Mouse (Mus musculus): ENCODE measurements around the gene Pde3b. TPM values are rescaled to one million over a fixed set of nuclear protein-coding genes. Genes with fewer than 3 reads are reported as not detected.
"Not testable (repeated sequence)": the region's sequence is repeated elsewhere in the genome, so short reads cannot be mapped to it uniquely, and the experiment has no call there.

Gene Pde3b
- total and polyA plus RNA-seq, 3 experiments, result 17.9 to 40.0 (median 26.0) TPM

- no peaks in the 10 kb centered on the region for H3K4me1 ChIP-seq (ENCODE audit: control insufficient read depth in 1 of 2, insufficient read depth in 2 of 2)
- no peak overlapping the region for H3K4me3 ChIP-seq (replicated peaks in 1 of 3; ENCODE audit: low read depth in 2 of 3, low read length in 2 of 3, poor library complexity in 1 of 3)
- H3K79me2 ChIP-seq (replicated peaks; ENCODE audit: control insufficient read depth, extremely low read depth, insufficient read depth, poor library complexity, severe bottlenecking), result no peaks in the 10 kb centered on the region
- peaks cover 0 to 2% of the 10 kb centered on the region in 2 experiments for H3K36me3 ChIP-seq (replicated peaks in 1 of 2; ENCODE audit: control insufficient read depth in 1 of 2, insufficient read depth in 1 of 2, low read length in 1 of 2)
- no peaks in the 10 kb centered on the region for H3K9me3 ChIP-seq (replicated peaks; ENCODE audit: low read length)
- H3K27me3 ChIP-seq (replicated peaks), result no peaks in the 10 kb centered on the region
- no peak overlapping the region for H3K4me2 ChIP-seq (ENCODE audit: insufficient read depth, low read depth, poor library complexity, severe bottlenecking)
- no peak for DNase-seq (ENCODE audit: extremely low read depth)
- H3K27ac ChIP-seq (ENCODE audit: insufficient read depth, low read depth), result no peak overlapping the region
- dilution Hi-C loops (cut with MboI; ENCODE audit: extremely low pct_ligation_motif_present, extremely low pct_unique_long_range_greater_than_20kb, low sequenced_read_pairs), result no loop called here
- TF ChIP-seq JUND (conservative IDR thresholded peaks at IDR 0.05; ENCODE audit: low read depth, low read length), result no peak
- in situ Hi-C loops (cut with MboI; ENCODE audit: low pct_ligation_motif_present, low pct_unique_long_range_greater_than_20kb, low sequenced_read_pairs), result no loop called here
- H3K9ac ChIP-seq (ENCODE audit: insufficient read depth, low read depth), result no peak overlapping the region
Measured at GRCm38 (mm10) chr7:114402130-114402529, 13.0 kb upstream of the Pde3b start.

GRCm38 (mm10) chr7:114415336-114416020 is 397 bp downstream of the Pde3b start:
- DNase-seq (ENCODE audit: extremely low read depth), result peak; percentile 33
- TF ChIP-seq UBTF (IDR thresholded peaks at IDR 0.05; ENCODE audit: low read depth, low read length) (peak; percentile 85; the same call in 1 of the 2 replicates), NRF1 (IDR thresholded peaks at IDR 0.05; ENCODE audit: low read depth, low read length) (peak; percentile 67), MYC (IDR thresholded peaks at IDR 0.05; ENCODE audit: low read depth, low read length) (no peak)
- Histone ChIP-seq H3K4me2 (ENCODE audit: insufficient read depth, low read depth, poor library complexity, severe bottlenecking) (no peak overlapping the region), H3K36me3 (replicated peaks in 1 of 2; ENCODE audit: control insufficient read depth in 1 of 2, insufficient read depth in 1 of 2, low read length in 1 of 2) (peaks cover 0 to 3% of the 10 kb centered on the region in 2 experiments), H3K79me2 (replicated peaks; ENCODE audit: control insufficient read depth, extremely low read depth, insufficient read depth, poor library complexity, severe bottlenecking) (peaks cover 30% of the 10 kb centered on the region), H3K4me1 (ENCODE audit: control insufficient read depth in 1 of 2, insufficient read depth in 2 of 2) (peaks cover 0 to 14% of the 10 kb centered on the region in 2 experiments; a peak in 2 of 4 replicates), H3K4me3 (replicated peaks in 1 of 3; ENCODE audit: low read depth in 2 of 3, low read length in 2 of 3, poor library complexity in 1 of 3) (peak overlapping the region; percentile 92 to 100 (median 93)), H3K9ac (ENCODE audit: insufficient read depth, low read depth) (peak overlapping the region; percentile 84), H3K27ac (ENCODE audit: insufficient read depth, low read depth) (peak overlapping the region; percentile 81), H3K27me3 (replicated peaks) (peaks cover 3% of the 10 kb centered on the region), H3K9me3 (replicated peaks; ENCODE audit: low read length) (peaks cover 2% of the 10 kb centered on the region)
- in situ Hi-C loops (cut with MboI; ENCODE audit: low pct_ligation_motif_present, low pct_unique_long_range_greater_than_20kb, low sequenced_read_pairs), result loop anchor here (10.0 kb wide), 1 partner anchor 101 kb away; no protein-coding TSS in a partner anchor
- dilution Hi-C loops (cut with MboI; ENCODE audit: extremely low pct_ligation_motif_present, extremely low pct_unique_long_range_greater_than_20kb, low sequenced_read_pairs), result no loop called here

- in situ Hi-C loops (cut with MboI; ENCODE audit: low pct_ligation_motif_present, low pct_unique_long_range_greater_than_20kb, low sequenced_read_pairs) (loop anchor here (10.0 kb wide), 1 partner anchor 101 kb away; no protein-coding TSS in a partner anchor), dilution Hi-C loops (cut with MboI; ENCODE audit: extremely low pct_ligation_motif_present, extremely low pct_unique_long_range_greater_than_20kb, low sequenced_read_pairs) (no loop called here)
- peak overlapping the region; percentile 84 for H3K9ac ChIP-seq (ENCODE audit: insufficient read depth, low read depth)
- H3K4me2 ChIP-seq (ENCODE audit: insufficient read depth, low read depth, poor library complexity, severe bottlenecking), result peak overlapping the region; percentile 73
- peaks cover 0 to 5% of the 10 kb centered on the region in 2 experiments for H3K36me3 ChIP-seq (replicated peaks in 1 of 2; ENCODE audit: control insufficient read depth in 1 of 2, insufficient read depth in 1 of 2, low read length in 1 of 2)
- peak; percentile 27 for DNase-seq (ENCODE audit: extremely low read depth)
- H3K4me1 ChIP-seq (ENCODE audit: control insufficient read depth in 1 of 2, insufficient read depth in 2 of 2), result peaks cover 0 to 21% of the 10 kb centered on the region in 2 experiments; a peak in 2 of 4 replicates
- peaks cover 3% of the 10 kb centered on the region for H3K27me3 ChIP-seq (replicated peaks)
- H3K9me3 ChIP-seq (replicated peaks; ENCODE audit: low read length), result peaks cover 2% of the 10 kb centered on the region
- peaks cover 36% of the 10 kb centered on the region for H3K79me2 ChIP-seq (replicated peaks; ENCODE audit: control insufficient read depth, extremely low read depth, insufficient read depth, poor library complexity, severe bottlenecking)
- H3K27ac ChIP-seq (ENCODE audit: insufficient read depth, low read depth), result peak overlapping the region; percentile 81
- H3K4me3 ChIP-seq (replicated peaks in 1 of 3; ENCODE audit: low read depth in 2 of 3, low read length in 2 of 3, poor library complexity in 1 of 3), result peak overlapping the region; percentile 92 to 100 (median 93)
- no peak for TF ChIP-seq ETS1 (conservative IDR thresholded peaks at IDR 0.05; ENCODE audit: low read depth, low read length)
- TF ChIP-seq MAZ (IDR thresholded peaks at IDR 0.05; ENCODE audit: low read depth, low read length), result no peak
- TF ChIP-seq KAT2A (IDR thresholded peaks at IDR 0.05; ENCODE audit: insufficient replicate concordance, low read length), result no peak
- 0 out of 2 replicates have a peak, but pooled peaks have one; percentile 34 for TF ChIP-seq MXI1 (IDR thresholded peaks at IDR 0.05; ENCODE audit: low read depth, low read length)
- 0 out of 2 replicates have a peak, but pooled peaks have one; percentile 8 for TF ChIP-seq TBP (conservative IDR thresholded peaks at IDR 0.05; ENCODE audit: low read depth, low read length)
- no peak for TF ChIP-seq ZMIZ1 (IDR thresholded peaks at IDR 0.05; ENCODE audit: low read depth, low read length)
- no peak for TF ChIP-seq MEF2A (IDR thresholded peaks at IDR 0.05; ENCODE audit: borderline replicate concordance, low read depth, low read length)
Measured at GRCm38 (mm10) chr7:114416021-114416845, 1.2 kb downstream of the Pde3b start.

DNA sequence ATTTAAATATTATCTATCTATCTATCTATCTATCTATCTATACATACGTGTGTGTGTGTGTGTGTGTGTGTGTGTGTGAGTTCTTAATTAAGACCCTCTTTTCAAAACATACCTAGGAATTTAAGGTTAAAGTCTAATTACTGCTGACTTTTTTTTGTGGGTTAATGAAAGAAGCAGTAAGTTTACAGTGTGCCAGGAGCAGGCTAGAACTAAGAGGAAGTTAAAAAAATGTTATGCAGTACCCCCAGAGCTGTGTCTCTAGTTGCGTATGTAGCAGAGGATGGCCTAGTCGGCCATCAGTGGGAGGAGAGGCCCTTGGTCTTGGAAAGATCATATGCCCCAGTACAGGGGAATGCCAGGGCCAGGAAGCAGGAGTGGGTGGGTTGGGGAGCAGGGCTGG is 4.2 kb downstream of the Pde3b start:
- H3K9ac ChIP-seq (ENCODE audit: insufficient read depth, low read depth), result peak overlapping the region; percentile 18; the same call in 1 of the 2 replicates
- dilution Hi-C loops (cut with MboI; ENCODE audit: extremely low pct_ligation_motif_present, extremely low pct_unique_long_range_greater_than_20kb, low sequenced_read_pairs); H3K9me3 ChIP-seq (replicated peaks; ENCODE audit: low read length); H3K27me3 ChIP-seq (replicated peaks); H3K27ac ChIP-seq (ENCODE audit: insufficient read depth, low read depth); H3K36me3 ChIP-seq (replicated peaks in 1 of 2; ENCODE audit: control insufficient read depth in 1 of 2, insufficient read depth in 1 of 2, low read length in 1 of 2): not testable (repeated sequence)
- peak overlapping the region in 1 of 3 experiments; percentile 44 for H3K4me3 ChIP-seq (replicated peaks in 1 of 3; ENCODE audit: low read depth in 2 of 3, low read length in 2 of 3, poor library complexity in 1 of 3)
- H3K4me2 ChIP-seq (ENCODE audit: insufficient read depth, low read depth, poor library complexity, severe bottlenecking), result peak overlapping the region; percentile 75
- H3K4me1 ChIP-seq (ENCODE audit: control insufficient read depth in 1 of 2, insufficient read depth in 2 of 2), result peaks cover 0 to 16% of the 10 kb centered on the region in 2 experiments; a peak in 2 of 4 replicates
- in situ Hi-C loops (cut with MboI; ENCODE audit: low pct_ligation_motif_present, low pct_unique_long_range_greater_than_20kb, low sequenced_read_pairs), result loop anchor here (10.0 kb wide), 1 partner anchor 105 kb away; no protein-coding TSS in a partner anchor
- peaks cover 52% of the 10 kb centered on the region for H3K79me2 ChIP-seq (replicated peaks; ENCODE audit: control insufficient read depth, extremely low read depth, insufficient read depth, poor library complexity, severe bottlenecking)
- peak; percentile 20 for DNase-seq (ENCODE audit: extremely low read depth)

Measured in CH12.LX (cell line).